Mouse (Mus musculus): Measurements from ENCODE around the gene Cdh18. TPM values are rescaled to one million over a fixed set of nuclear protein-coding genes. Genes with fewer than 3 reads are reported as not detected.

Cdh18 gene
- polyA plus RNA-seq, 1 experiment from 2014 or later, result 0.79 TPM

DNA sequence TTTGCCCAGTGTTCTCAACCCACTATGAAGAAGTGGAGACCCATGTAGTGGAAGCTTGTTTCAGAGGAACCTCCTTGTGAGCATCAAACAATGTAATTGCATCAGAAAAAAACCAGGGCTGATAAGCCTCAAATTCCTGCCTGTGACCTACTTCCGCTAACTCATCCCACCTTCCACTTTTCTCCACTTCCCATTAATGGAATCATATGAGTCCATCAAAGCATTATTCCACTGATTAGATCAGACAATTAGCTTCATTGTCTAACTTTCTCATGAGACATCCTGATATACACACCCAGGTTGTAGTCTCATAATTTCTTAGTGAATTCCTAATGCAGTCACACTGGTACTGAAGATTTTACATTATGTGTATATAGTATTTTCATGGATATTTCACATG is 859.4 kb downstream of the Cdh18 start:
- TF ChIP-seq CTCF (IDR thresholded peaks at IDR 0.05; ENCODE audit: low read depth) (no peak), EP300 (optimal IDR thresholded peaks at IDR 0.05) (no peak)
- no peak for ATAC-seq (ENCODE audit: low FRiP score, low TSS enrichment)
- no peak overlapping the region for H3K27ac ChIP-seq (replicated peaks)
- no peaks in the 10 kb centered on the region for H3K36me3 ChIP-seq (ENCODE audit: control insufficient read depth, insufficient read depth, low read length)
- no peaks in the 10 kb centered on the region for H3K4me1 ChIP-seq (replicated peaks; ENCODE audit: control insufficient read depth, insufficient read depth)
- no peak for DNase-seq (ENCODE audit: low spot score)
- H3K9me3 ChIP-seq (ENCODE audit: control insufficient read depth, low read length), result no peaks in the 10 kb centered on the region
- no peak overlapping the region for H3K4me3 ChIP-seq (ENCODE audit: low read depth, low read length)
- no peak overlapping the region for H3K9ac ChIP-seq (ENCODE audit: low read length)
- no peak overlapping the region for H3K4me2 ChIP-seq (replicated peaks; ENCODE audit: low read depth)
- H3K27me3 ChIP-seq (ENCODE audit: control insufficient read depth, insufficient read depth, low read length), result no peaks in the 10 kb centered on the region
- WGBS, result 83% methylated on average over 1 of the region's 1 CpGs

DNA sequence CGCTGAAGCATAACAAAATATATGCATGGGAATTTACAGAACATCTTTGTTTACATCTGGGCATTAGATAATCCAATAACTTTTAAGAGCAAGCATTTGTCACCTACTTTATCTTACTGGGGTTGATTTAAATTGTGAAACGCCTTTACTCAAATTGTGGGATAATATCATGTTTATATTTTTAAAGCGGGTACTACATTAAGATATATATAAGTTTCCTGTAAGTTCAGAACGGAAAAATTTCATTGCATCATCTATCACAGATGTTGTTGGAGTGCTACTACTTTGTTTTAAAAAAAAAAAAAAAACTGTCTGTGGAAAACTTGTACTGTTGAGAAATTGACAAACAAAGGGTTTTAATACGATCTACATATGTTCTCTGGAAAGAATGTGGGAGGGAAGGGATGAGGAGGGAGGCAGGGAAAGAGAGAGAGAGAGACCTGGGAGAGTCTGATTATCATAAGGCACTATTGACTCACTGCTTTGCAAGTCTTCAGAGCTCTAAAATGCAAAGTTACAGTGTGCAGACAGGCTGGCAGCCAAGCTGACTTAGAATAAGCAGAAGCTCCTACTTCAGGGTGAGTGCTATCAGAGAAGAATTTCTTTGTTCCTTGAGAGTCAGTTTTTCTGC is 867.7 kb downstream of the Cdh18 start:
- WGBS, result 28% methylated on average over 5 of the region's 5 CpGs
- ATAC-seq (ENCODE audit: low FRiP score, low TSS enrichment) (no peak), DNase-seq (ENCODE audit: low spot score) (no peak)
- TF ChIP-seq EP300 (optimal IDR thresholded peaks at IDR 0.05), result no peak
- Histone ChIP-seq H3K4me2 (replicated peaks; ENCODE audit: low read depth) (no peak overlapping the region), H3K4me1 (replicated peaks; ENCODE audit: control insufficient read depth, insufficient read depth) (no peaks in the 10 kb centered on the region), H3K36me3 (ENCODE audit: control insufficient read depth, insufficient read depth, low read length) (no peaks in the 10 kb centered on the region), H3K9me3 (ENCODE audit: control insufficient read depth, low read length) (no peaks in the 10 kb centered on the region), H3K9ac (ENCODE audit: low read length) (no peak overlapping the region), H3K4me3 (ENCODE audit: low read depth, low read length) (no peak overlapping the region), H3K27ac (replicated peaks) (no peak overlapping the region), H3K27me3 (ENCODE audit: control insufficient read depth, insufficient read depth, low read length) (no peaks in the 10 kb centered on the region)

DNA sequence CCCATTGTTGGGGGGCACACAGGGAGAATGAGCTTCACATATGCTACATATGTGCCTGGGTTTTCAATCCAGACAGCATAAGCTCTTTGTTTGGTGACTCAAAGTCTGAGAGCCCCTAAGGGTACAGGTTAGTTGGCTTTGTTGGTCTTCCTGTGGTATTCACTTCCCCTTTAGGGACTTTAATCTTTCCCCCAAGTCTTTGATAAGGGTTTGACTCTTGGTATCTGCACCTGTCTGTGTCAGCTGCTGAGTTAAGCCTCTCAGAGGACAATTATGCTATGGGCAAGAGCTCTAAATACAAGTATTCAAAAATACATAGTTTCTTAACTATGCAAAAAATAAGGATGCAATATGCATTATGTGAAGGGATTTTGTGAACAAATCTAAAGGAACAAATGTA is 869.3 kb downstream of the Cdh18 start:
- no peaks in the 10 kb centered on the region for H3K9me3 ChIP-seq (ENCODE audit: control insufficient read depth, low read length)
- no peak overlapping the region for H3K9ac ChIP-seq (ENCODE audit: low read length)
- H3K36me3 ChIP-seq (ENCODE audit: control insufficient read depth, insufficient read depth, low read length), result no peaks in the 10 kb centered on the region
- H3K27ac ChIP-seq (replicated peaks), result no peak overlapping the region
- H3K4me1 ChIP-seq (replicated peaks; ENCODE audit: control insufficient read depth, insufficient read depth), result no peaks in the 10 kb centered on the region
- no peak for TF ChIP-seq CTCF (IDR thresholded peaks at IDR 0.05; ENCODE audit: low read depth)
- no peak for TF ChIP-seq EP300 (optimal IDR thresholded peaks at IDR 0.05)
- no peaks in the 10 kb centered on the region for H3K27me3 ChIP-seq (ENCODE audit: control insufficient read depth, insufficient read depth, low read length)
- DNase-seq (ENCODE audit: low spot score) (no peak), ATAC-seq (ENCODE audit: low FRiP score, low TSS enrichment) (no peak)
- no peak overlapping the region for H3K4me3 ChIP-seq (ENCODE audit: low read depth, low read length)
- H3K4me2 ChIP-seq (replicated peaks; ENCODE audit: low read depth), result no peak overlapping the region

DNA sequence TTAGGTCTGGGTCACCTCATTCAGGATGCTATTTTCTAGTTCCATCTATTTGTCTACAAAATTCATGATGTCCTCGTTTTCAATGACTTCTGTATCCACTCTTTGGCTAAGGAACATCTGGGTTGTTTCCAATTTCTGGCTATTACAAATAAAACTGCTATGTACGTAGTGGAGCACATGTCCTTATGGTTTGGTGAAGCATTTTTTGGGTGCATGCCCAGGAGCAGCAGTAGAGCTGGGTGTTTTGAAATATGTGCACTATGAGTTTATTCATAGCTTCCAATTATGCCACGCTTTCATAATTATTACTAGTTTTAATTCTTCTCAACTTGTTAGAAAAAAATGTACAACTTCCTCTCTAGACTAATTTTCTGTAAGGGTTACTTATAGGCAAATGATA is 871.2 kb downstream of the Cdh18 start:
- Histone ChIP-seq H3K36me3 (ENCODE audit: control insufficient read depth, insufficient read depth, low read length) (no peaks in the 10 kb centered on the region), H3K27ac (replicated peaks) (no peak overlapping the region), H3K27me3 (ENCODE audit: control insufficient read depth, insufficient read depth, low read length) (no peaks in the 10 kb centered on the region), H3K4me1 (replicated peaks; ENCODE audit: control insufficient read depth, insufficient read depth) (no peaks in the 10 kb centered on the region), H3K9me3 (ENCODE audit: control insufficient read depth, low read length) (no peaks in the 10 kb centered on the region), H3K4me2 (replicated peaks; ENCODE audit: low read depth) (no peak overlapping the region), H3K4me3 (ENCODE audit: low read depth, low read length) (no peak overlapping the region), H3K9ac (ENCODE audit: low read length) (no peak overlapping the region)
- TF ChIP-seq CTCF (IDR thresholded peaks at IDR 0.05; ENCODE audit: low read depth), result no peak
- no peak for TF ChIP-seq EP300 (optimal IDR thresholded peaks at IDR 0.05)
- no peak for ATAC-seq (ENCODE audit: low FRiP score, low TSS enrichment)
- WGBS, result 42% methylated on average over 3 of the region's 3 CpGs
- no peak for DNase-seq (ENCODE audit: low spot score)

DNA sequence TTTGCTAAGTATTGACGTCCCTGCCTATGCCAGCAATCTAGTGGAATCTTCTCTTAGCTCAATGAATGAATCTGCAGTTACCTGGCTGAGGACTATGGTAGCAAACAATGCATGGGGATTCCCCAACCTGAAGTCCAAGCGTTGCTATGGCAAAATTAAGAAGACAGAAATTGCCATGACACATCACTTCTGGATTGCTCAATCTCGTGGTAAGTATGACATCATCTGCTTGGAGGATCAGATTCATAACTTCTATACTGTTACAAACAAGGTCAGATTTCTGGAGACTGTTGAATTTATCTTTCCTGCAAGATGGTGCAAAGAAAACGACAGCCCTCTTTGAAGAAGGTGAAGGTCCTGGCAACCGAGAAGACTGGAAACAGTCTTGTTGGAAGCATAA is 881.2 kb downstream of the Cdh18 start:
- H3K27ac ChIP-seq (replicated peaks), result no peak overlapping the region
- H3K9ac ChIP-seq (ENCODE audit: low read length), result no peak overlapping the region
- H3K36me3 ChIP-seq (ENCODE audit: control insufficient read depth, insufficient read depth, low read length), result no peaks in the 10 kb centered on the region
- H3K4me1 ChIP-seq (replicated peaks; ENCODE audit: control insufficient read depth, insufficient read depth), result no peaks in the 10 kb centered on the region
- DNase-seq (ENCODE audit: low spot score) (no peak), ATAC-seq (ENCODE audit: low FRiP score, low TSS enrichment) (no peak)
- no peak overlapping the region for H3K4me3 ChIP-seq (ENCODE audit: low read depth, low read length)
- no peaks in the 10 kb centered on the region for H3K9me3 ChIP-seq (ENCODE audit: control insufficient read depth, low read length)
- 63% methylated on average over 5 of the region's 5 CpGs for WGBS
- no peak overlapping the region for H3K4me2 ChIP-seq (replicated peaks; ENCODE audit: low read depth)
- TF ChIP-seq EP300 (optimal IDR thresholded peaks at IDR 0.05), result no peak
- no peaks in the 10 kb centered on the region for H3K27me3 ChIP-seq (ENCODE audit: control insufficient read depth, insufficient read depth, low read length)

DNA sequence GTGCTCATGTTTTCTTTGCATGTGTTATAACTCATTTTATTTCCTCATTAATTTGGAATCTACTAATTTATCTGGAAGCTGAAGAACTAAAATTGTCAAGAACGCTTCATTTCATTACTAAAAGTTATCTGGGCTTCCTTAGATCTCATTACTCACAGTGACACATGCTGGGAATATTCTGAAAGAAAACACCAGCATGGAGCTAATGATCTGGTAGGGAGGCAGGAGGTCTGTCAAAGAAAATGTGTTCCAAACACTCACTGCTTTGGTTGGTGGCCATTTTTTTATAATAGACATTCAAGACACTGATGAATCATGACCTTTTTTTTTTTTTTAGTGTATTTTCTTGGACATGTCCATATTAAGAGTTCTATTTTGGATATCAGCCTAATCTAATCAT is 899.7 kb downstream of the Cdh18 start:
- DNase-seq (ENCODE audit: low spot score), result no peak
- no peaks in the 10 kb centered on the region for H3K4me1 ChIP-seq (replicated peaks; ENCODE audit: control insufficient read depth, insufficient read depth)
- H3K36me3 ChIP-seq (ENCODE audit: control insufficient read depth, insufficient read depth, low read length), result no peaks in the 10 kb centered on the region
- H3K9ac ChIP-seq (ENCODE audit: low read length), result no peak overlapping the region
- no peak for TF ChIP-seq EP300 (optimal IDR thresholded peaks at IDR 0.05)
- TF ChIP-seq CTCF (IDR thresholded peaks at IDR 0.05; ENCODE audit: low read depth), result no peak
- no peak overlapping the region for H3K4me2 ChIP-seq (replicated peaks; ENCODE audit: low read depth)
- H3K27me3 ChIP-seq (ENCODE audit: control insufficient read depth, insufficient read depth, low read length), result no peaks in the 10 kb centered on the region
- H3K27ac ChIP-seq (replicated peaks), result no peak overlapping the region
- H3K9me3 ChIP-seq (ENCODE audit: control insufficient read depth, low read length), result no peaks in the 10 kb centered on the region
- ATAC-seq (ENCODE audit: low FRiP score, low TSS enrichment), result no peak
- 64% methylated on average over 1 of the region's 1 CpGs for WGBS
- no peak overlapping the region for H3K4me3 ChIP-seq (ENCODE audit: low read depth, low read length)
